Mouse (Mus musculus): ENCODE measurements around the gene Acad9.

GRCm38 (mm10) chr3:36044520-36044919 is 21.3 kb upstream of the Acad9 start:
- no peak for TF ChIP-seq MAFK (IDR thresholded peaks at IDR 0.05; ENCODE audit: insufficient read depth, low read depth, low read length)
- no peak for TF ChIP-seq HCFC1 (IDR thresholded peaks at IDR 0.05; ENCODE audit: borderline replicate concordance, insufficient read depth, low read length)
- TF ChIP-seq CHD2 (IDR thresholded peaks at IDR 0.05; ENCODE audit: low read depth, low read length): no peak

Measured in ES-E14 (cell line).